Mouse (Mus musculus) testis, adult 2 months (tissue): ENCODE measurements around the gene Ggt5.

Experiments
- CTCF ChIP-seq: fragments of 200-500 bp; IDR thresholded peaks from 2 replicates; pipeline ENCODE4 v1.5.1; 2012; ENCODE audit warnings: low read depth, mild to moderate bottlenecking, inconsistent platforms, low read length, moderate library complexity; ENCODE audit not compliant: control insufficient read depth, insufficient read depth, insufficient replicate concordance
- POLR2A ChIP-seq: fragments of 200-500 bp; IDR thresholded peaks from 2 replicates; pipeline ENCODE4 v1.6.1; 2012; ENCODE audit warnings: low read depth, mild to moderate bottlenecking, inconsistent platforms, low read length, moderate library complexity; ENCODE audit not compliant: control insufficient read depth

GRCm38 (mm10) chr10:75662575-75662974 is 73.4 kb downstream of the Ggt5 start:
- TF ChIP-seq CTCF = no peak
- TF ChIP-seq POLR2A = no peak
